Mouse (Mus musculus): ENCODE measurements around the gene Krt8. TPM values are rescaled to one million over a fixed set of nuclear protein-coding genes. Genes with fewer than 3 reads are reported as not detected.

Krt8 gene
- polyA plus RNA-seq, 1 experiment: 9.3 TPM

DNA sequence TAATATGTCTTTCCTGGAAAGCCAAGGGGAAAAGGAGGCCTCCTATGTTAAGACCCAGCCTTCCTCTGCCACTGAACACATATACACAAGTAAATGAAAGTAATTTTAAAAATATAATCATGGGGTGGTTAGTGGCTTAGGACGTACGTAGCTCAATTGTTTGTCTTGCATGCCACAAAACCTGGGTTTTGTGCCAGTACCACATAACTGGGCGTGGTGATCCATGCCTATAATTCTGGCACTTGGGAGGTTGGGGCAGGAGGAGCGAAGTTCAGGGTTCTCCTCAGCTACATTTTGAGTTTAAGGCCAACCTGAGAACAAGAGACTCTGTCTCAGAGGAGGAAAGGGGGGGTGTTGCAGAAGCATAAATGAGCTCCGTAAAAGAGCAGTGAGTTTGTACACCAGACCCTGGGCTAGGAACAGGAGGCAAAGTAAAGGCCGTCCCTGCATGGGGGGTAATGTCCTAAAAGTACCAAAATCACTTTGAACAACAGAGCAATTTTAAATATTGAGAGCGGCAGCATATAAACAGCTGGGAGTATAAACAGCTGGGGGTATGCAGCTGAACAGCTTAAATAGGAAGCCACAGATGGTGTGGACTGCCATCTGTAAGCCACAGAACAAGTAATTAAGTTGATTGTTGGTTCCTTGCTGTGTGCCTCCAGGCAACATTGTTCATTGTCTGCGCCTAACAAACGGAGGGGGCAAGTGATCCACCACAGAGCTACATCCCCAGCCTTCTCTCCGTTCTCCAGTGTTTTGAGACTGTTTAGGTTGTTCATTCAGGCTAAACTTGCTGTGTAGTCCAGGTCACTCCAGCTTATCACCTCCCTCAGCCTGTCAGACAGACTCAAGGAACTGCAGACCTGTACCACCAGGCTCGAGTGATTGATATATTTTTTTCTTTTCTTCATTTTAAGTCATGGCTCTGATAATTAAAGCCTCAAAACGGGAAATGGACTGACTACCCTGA, 3.1 kb upstream of the Krt8 start:
- Histone ChIP-seq H3K4me1 (ENCODE audit: control insufficient read depth, insufficient read depth, low read length) (peaks cover 7% of the 10 kb centered on the region), H3K4me3 (ENCODE audit: control insufficient read depth, low read depth, low read length) (no peak overlapping the region), H3K27ac (ENCODE audit: control insufficient read depth, insufficient read depth, low read depth, low read length) (no peak overlapping the region), H3K36me3 (ENCODE audit: control insufficient read depth, insufficient read depth, low read length) (no peaks in the 10 kb centered on the region), H3K27me3 (ENCODE audit: control insufficient read depth, insufficient read depth, low read length) (no peaks in the 10 kb centered on the region)
- TF ChIP-seq CTCF (IDR thresholded peaks at IDR 0.05; ENCODE audit: control insufficient read depth, insufficient read depth, insufficient replicate concordance, low read depth, low read length) (no peak), POLR2A (IDR thresholded peaks at IDR 0.05; ENCODE audit: control insufficient read depth, low read depth, low read length) (no peak)

DNA sequence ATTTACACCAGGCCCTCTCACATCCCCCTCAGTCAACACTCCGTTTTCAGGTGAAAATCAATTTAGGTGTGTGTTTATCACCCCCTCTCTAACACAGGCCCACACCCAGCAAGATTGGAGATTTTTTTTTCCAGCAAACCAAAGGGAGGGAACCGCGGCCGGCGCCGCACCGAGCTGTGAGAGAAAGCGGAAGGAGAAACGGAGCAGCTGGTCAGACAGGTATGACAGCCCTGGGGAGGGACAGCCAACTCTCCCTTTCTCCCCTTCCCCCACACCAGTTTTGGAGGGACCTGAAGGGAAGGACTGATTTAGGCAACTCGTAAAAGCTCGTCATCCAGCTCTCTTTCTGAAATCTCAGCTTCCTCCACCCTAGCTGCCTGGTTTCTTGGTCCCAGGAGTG, 2.0 kb upstream of the Krt8 start:
- Histone ChIP-seq H3K4me3 (ENCODE audit: control insufficient read depth, low read depth, low read length) (no peak overlapping the region), H3K4me1 (ENCODE audit: control insufficient read depth, insufficient read depth, low read length) (peaks cover 7% of the 10 kb centered on the region), H3K27me3 (ENCODE audit: control insufficient read depth, insufficient read depth, low read length) (no peaks in the 10 kb centered on the region), H3K27ac (ENCODE audit: control insufficient read depth, insufficient read depth, low read depth, low read length) (no peak overlapping the region), H3K36me3 (ENCODE audit: control insufficient read depth, insufficient read depth, low read length) (no peaks in the 10 kb centered on the region)
- no peak for TF ChIP-seq POLR2A (IDR thresholded peaks at IDR 0.05; ENCODE audit: control insufficient read depth, low read depth, low read length)
- no peak for TF ChIP-seq CTCF (IDR thresholded peaks at IDR 0.05; ENCODE audit: control insufficient read depth, insufficient read depth, insufficient replicate concordance, low read depth, low read length)

DNA sequence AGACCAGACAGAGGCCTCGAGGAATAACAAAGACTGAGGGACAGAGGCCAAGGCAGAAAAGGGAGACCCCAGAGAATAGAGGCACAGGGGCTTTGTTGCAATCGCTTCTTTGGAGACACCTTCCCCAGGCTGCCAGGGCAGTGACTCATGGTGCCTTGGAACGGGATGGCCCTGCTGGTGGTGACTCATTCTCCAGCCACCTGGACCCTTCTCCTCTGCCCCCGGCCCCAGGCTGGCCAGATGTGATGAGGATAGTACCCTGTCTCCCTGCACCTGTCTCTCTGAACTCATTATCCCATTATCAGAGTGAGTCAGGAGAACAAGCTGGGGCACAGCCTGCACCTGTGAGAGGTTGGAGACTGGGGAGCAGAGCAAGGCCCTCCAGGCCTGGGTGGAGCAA, 1.0 kb upstream of the Krt8 start:
- Histone ChIP-seq H3K4me3 (ENCODE audit: control insufficient read depth, low read depth, low read length) (no peak overlapping the region), H3K27me3 (ENCODE audit: control insufficient read depth, insufficient read depth, low read length) (no peaks in the 10 kb centered on the region), H3K27ac (ENCODE audit: control insufficient read depth, insufficient read depth, low read depth, low read length) (no peak overlapping the region), H3K36me3 (ENCODE audit: control insufficient read depth, insufficient read depth, low read length) (no peaks in the 10 kb centered on the region), H3K4me1 (ENCODE audit: control insufficient read depth, insufficient read depth, low read length) (peaks cover 7% of the 10 kb centered on the region)
- TF ChIP-seq CTCF (IDR thresholded peaks at IDR 0.05; ENCODE audit: control insufficient read depth, insufficient read depth, insufficient replicate concordance, low read depth, low read length) (no peak), POLR2A (IDR thresholded peaks at IDR 0.05; ENCODE audit: control insufficient read depth, low read depth, low read length) (no peak)

DNA sequence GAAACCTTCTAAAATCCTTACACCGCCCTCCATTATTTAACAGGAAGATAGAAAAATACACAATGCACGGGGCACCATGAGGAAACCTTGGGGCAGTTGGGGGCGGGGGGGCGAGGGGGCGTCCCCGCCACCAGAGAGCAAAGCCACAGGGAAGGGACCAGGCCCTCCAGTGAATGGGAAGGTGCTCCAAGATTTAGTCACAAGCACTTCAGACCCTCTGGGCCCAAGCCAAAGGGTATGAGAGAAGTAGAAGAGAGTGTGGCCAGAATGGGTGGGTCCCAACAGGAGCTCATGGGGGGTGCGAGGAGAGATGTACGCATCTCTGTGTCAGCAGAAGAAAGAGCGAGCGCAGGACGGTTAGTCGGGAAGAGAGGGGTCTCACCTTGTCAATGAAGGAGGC, 766 bp downstream of the Krt8 start:
- no peak for TF ChIP-seq CTCF (IDR thresholded peaks at IDR 0.05; ENCODE audit: control insufficient read depth, insufficient read depth, insufficient replicate concordance, low read depth, low read length)
- no peak for TF ChIP-seq POLR2A (IDR thresholded peaks at IDR 0.05; ENCODE audit: control insufficient read depth, low read depth, low read length)
- no peaks in the 10 kb centered on the region for H3K27me3 ChIP-seq (ENCODE audit: control insufficient read depth, insufficient read depth, low read length)
- peak overlapping the region; percentile 64 for H3K4me3 ChIP-seq (ENCODE audit: control insufficient read depth, low read depth, low read length)
- H3K27ac ChIP-seq (ENCODE audit: control insufficient read depth, insufficient read depth, low read depth, low read length): no peak overlapping the region
- H3K4me1 ChIP-seq (ENCODE audit: control insufficient read depth, insufficient read depth, low read length): peaks cover 7% of the 10 kb centered on the region
- H3K36me3 ChIP-seq (ENCODE audit: control insufficient read depth, insufficient read depth, low read length): no peaks in the 10 kb centered on the region

DNA sequence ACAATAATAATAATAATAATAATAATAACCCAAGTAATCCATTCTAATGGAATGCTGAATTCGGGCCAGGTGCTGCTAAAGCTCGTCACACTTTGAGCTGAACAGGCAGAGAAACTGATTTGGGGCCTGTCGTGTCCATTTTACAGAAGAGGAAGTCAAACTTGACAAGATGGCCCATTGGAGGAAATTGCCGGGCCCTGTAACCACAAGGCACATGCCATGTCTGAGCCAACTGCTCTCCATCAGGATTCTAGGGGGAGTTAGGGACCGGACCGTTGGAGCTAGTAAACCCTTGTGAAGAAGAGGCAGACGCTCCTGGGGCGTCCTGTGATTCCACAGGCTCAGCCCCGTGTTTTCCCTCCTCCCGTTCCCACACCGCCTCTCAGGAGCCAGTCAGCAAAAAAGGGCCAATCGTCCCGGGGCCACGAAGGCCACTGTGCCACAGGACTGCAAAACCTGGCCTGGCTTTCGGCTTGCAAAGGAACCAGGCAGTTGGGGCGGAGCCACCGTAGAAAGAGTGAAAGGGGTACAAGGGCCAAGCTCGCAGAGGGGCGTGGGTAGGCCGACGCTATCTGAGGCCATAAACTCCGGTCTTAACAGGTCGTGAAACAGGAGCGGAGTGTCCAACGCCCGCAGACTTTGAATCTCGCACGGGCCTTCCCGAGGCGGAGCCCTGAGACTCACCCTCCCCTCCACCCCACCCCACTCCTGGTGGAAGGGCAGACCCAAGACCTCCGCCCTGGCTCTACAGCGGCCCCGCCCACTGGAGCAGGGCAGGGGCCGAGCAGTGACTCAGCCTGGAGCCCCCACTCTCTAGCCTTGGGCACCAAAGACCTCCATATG, 1.4 kb downstream of the Krt8 start:
- H3K27ac ChIP-seq (ENCODE audit: control insufficient read depth, insufficient read depth, low read depth, low read length): no peak overlapping the region; the same call in 1 of the 2 replicates
- TF ChIP-seq POLR2A (IDR thresholded peaks at IDR 0.05; ENCODE audit: control insufficient read depth, low read depth, low read length): no peak
- no peak for TF ChIP-seq CTCF (IDR thresholded peaks at IDR 0.05; ENCODE audit: control insufficient read depth, insufficient read depth, insufficient replicate concordance, low read depth, low read length)

DNA sequence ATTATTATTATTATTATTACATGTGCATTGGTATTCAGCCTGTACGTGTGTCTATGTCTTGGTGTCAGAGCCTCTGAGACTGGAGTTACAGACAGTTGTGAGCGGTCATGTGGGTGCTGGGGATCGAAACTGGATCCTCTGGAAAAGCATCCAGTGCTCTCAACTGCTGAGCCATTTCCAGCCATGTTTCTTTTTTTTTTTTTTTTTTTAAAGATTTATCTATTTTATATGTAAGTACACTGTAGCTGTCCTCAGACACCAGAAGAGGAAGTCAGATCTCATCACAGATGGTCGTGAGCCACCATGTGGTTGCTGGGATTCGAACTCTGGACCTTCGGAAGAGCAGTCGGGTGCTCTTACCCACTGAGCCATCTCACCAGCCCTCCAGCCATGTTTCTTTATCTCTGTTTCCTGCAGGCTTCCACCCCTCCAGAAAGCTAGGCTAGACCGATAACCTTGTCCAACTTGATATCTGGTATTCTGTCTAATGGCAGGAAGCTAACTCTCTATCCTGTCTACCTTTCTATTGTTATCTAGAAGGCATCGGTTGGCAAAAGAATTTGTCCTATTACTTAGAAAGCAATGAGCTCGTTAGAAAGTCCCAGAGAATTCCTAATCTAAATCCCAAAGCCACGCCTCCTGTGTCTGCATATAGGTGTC, 4.5 kb downstream of the Krt8 start:
- Histone ChIP-seq H3K4me1 (ENCODE audit: control insufficient read depth, insufficient read depth, low read length) (peaks cover 7% of the 10 kb centered on the region), H3K27me3 (ENCODE audit: control insufficient read depth, insufficient read depth, low read length) (no peaks in the 10 kb centered on the region), H3K27ac (ENCODE audit: control insufficient read depth, insufficient read depth, low read depth, low read length) (no peak overlapping the region), H3K36me3 (ENCODE audit: control insufficient read depth, insufficient read depth, low read length) (no peaks in the 10 kb centered on the region), H3K4me3 (ENCODE audit: control insufficient read depth, low read depth, low read length) (no peak overlapping the region)
- TF ChIP-seq POLR2A (IDR thresholded peaks at IDR 0.05; ENCODE audit: control insufficient read depth, low read depth, low read length): no peak
- no peak for TF ChIP-seq CTCF (IDR thresholded peaks at IDR 0.05; ENCODE audit: control insufficient read depth, insufficient read depth, insufficient replicate concordance, low read depth, low read length)

More for the DNA sequence above, 1.4 kb downstream of the Krt8 start:
- Histone ChIP-seq H3K36me3 (ENCODE audit: control insufficient read depth, insufficient read depth, low read length) (no peaks in the 10 kb centered on the region), H3K27me3 (ENCODE audit: control insufficient read depth, insufficient read depth, low read length) (no peaks in the 10 kb centered on the region), H3K4me1 (ENCODE audit: control insufficient read depth, insufficient read depth, low read length) (peaks cover 7% of the 10 kb centered on the region), H3K4me3 (ENCODE audit: control insufficient read depth, low read depth, low read length) (peak overlapping the region; percentile 64)

Measured in testis, adult 2 months (tissue).